Mouse (Mus musculus) liver, embryonic 11.5 days (tissue): Measurements from ENCODE around the gene Zfp568. TPM values are rescaled to one million over a fixed set of nuclear protein-coding genes. Genes with fewer than 3 reads are reported as not detected.

Source experiments
- ATAC-seq: fragments of 200-750 bp; cut with Nextera tagmentation; replicated peaks from 2 replicates; pipeline ENCODE4 v1.8.0; 2017; ENCODE audit warnings: moderate number of reproducible peaks, mild to moderate bottlenecking, moderate TSS enrichment, moderate library complexity; ENCODE audit not compliant: low FRiP score
- DNase-seq: peaks from one replicate; pipeline ENCODE4 v3.0.0-alpha.2; 2017; ENCODE audit warnings: low spot score
- H3K27ac ChIP-seq: fragments of 300-500 bp; sonication (generic); 2 replicates; pipeline ENCODE4 v1.5.1; 2014; ENCODE audit warnings: mild to moderate bottlenecking, low read depth, low read length, control low read depth
- H3K27me3 ChIP-seq: fragments of 300-500 bp; sonication (generic); replicated peaks from 2 replicates; pipeline ENCODE4 v1.6.1; 2014; ENCODE audit warnings: low read length, mixed read lengths; ENCODE audit not compliant: control insufficient read depth, insufficient read depth
- H3K36me3 ChIP-seq: fragments of 300-500 bp; sonication (generic); 2 replicates; pipeline ENCODE4 v1.6.1; 2014; ENCODE audit warnings: mild to moderate bottlenecking, low read length, moderate library complexity, mixed read lengths; ENCODE audit not compliant: control insufficient read depth, insufficient read depth
- H3K4me1 ChIP-seq: fragments of 300-500 bp; sonication (generic); replicated peaks from 2 replicates; pipeline ENCODE4 v1.6.1; 2014; ENCODE audit warnings: low read length, mixed read lengths; ENCODE audit not compliant: control insufficient read depth, insufficient read depth
- H3K4me2 ChIP-seq: fragments of 300-500 bp; sonication (generic); 2 replicates; pipeline ENCODE4 v1.6.1; 2014; ENCODE audit warnings: mild to moderate bottlenecking, control low read depth, moderate library complexity
- H3K4me3 ChIP-seq: fragments of 300-500 bp; sonication (generic); 2 replicates; pipeline ENCODE4 v1.5.1; 2014; ENCODE audit warnings: low read depth, low read length, control low read depth
- H3K9ac ChIP-seq: fragments of 300-500 bp; sonication (generic); 2 replicates; pipeline ENCODE4 v1.6.1; 2014; ENCODE audit warnings: low read depth, low read length, control low read depth
- H3K9me3 ChIP-seq: fragments of 300-500 bp; sonication (generic); 2 replicates; pipeline ENCODE4 v1.6.1; 2016; ENCODE audit warnings: low read length, inconsistent platforms, mixed read lengths; ENCODE audit not compliant: control insufficient read depth
- WGBS: fragments of 180-500 bp; shearing (Covaris S2); extraction: QIAGEN DNeasy Blood & Tissue Kit; methylation state at CpG from one replicate; pipeline ENCODE4 v1.1.7; 2014; 5-methylcytosine and 5-hydroxymethylcytosine counted together
- polyA plus RNA-seq: library from polyadenylated mRNA; unstranded; fragments of >200 nt; fragmentation: Nextera tagmentation; extraction: Ambion mirVana; gene quantifications from 2 replicates; pipeline ENCODE4 v1.2.1, GENCODE M21; 2014

The Zfp568 gene
- polyA plus RNA-seq, 1 experiment from 2014 or later, result 23.6 TPM

DNA sequence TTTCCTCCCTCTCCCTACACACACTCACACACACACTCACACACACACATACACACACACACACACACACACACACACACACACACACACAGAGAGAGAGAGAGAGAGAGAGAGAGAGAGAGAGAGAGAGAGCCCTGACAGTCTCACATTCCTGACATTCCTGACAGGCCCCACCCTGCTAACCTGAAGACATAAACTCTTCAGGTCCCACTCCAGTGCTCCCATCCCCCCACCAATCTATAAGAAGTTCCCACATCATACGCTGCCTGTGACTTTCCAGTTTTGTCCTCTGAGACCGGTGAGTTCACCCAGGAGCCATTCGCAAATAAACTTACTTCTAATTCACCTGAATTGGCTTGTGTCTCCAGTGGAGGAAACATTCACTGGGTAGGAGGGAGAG lies 1.9 kb upstream of the Zfp568 start:
- no peak overlapping the region for H3K27ac ChIP-seq
- 90% methylated on average over 3 of the region's 3 CpGs for WGBS
- DNase-seq, result no peak
- 0 out of 2 replicates have a peak, but pooled peaks cover 3% of the 10 kb centered on the region for H3K9me3 ChIP-seq
- H3K4me2 ChIP-seq, result no peak overlapping the region
- H3K4me3 ChIP-seq, result no peak overlapping the region
- peaks cover 1% of the 10 kb centered on the region for H3K36me3 ChIP-seq
- H3K27me3 ChIP-seq, result no peaks in the 10 kb centered on the region
- no peak for ATAC-seq
- no peak overlapping the region for H3K9ac ChIP-seq
- H3K4me1 ChIP-seq, result 0 out of 2 replicates have a peak, but pooled peaks cover 5% of the 10 kb centered on the region

DNA sequence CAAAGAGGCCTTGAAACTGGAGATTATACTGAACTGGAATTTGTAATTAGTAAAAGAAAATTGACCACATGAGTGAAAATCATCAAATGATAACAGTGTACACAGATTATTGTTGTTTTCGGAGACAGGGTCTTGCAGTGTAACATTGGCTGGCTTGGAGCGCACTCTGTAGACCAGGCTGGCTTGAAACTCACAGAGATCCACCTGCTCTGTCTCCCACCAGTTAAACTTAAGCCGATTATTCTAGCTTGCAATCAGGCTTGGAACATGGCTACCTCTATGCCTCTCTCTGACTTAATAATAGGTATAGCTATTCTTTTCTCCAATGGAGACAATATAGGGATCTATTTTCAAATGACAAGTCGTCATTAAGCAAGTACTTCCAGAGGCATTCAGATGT lies 1.4 kb upstream of the Zfp568 start:
- Histone ChIP-seq H3K36me3 (peaks cover 6% of the 10 kb centered on the region), H3K4me2 (peak overlapping the region; percentile 86), H3K4me3 (peak overlapping the region; percentile 89; the same call in 1 of the 2 replicates), H3K4me1 (0 out of 2 replicates have a peak, but pooled peaks cover 5% of the 10 kb centered on the region), H3K27ac (no peak overlapping the region), H3K9ac (no peak overlapping the region), H3K9me3 (0 out of 2 replicates have a peak, but pooled peaks cover 3% of the 10 kb centered on the region), H3K27me3 (no peaks in the 10 kb centered on the region)
- WGBS, result 82% methylated on average over 4 of the region's 4 CpGs
- no peak for ATAC-seq
- no peak for DNase-seq

DNA sequence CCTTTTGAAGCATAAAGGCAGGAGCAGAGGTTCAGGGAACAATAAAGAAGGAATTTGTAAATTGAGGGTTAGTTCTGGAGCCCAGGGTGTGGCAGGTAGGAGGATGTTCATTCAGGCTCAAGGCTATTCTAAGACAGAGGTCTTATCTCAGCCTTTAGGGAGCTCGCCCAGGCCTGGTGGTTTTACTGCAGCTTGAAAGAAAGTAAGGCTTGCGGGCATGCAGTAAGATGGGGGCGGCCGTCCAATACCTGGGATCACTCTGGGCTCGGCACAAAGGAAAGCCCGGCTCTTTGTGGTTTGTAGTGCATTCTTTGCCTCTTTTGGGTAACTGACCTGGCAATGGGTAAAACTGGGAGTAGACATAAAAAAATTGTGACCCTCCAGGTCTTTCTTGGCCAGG lies 824 bp upstream of the Zfp568 start:
- peak; percentile 43 for DNase-seq
- peak; percentile 32; the same call in 1 of the 2 replicates for ATAC-seq
- Histone ChIP-seq H3K27me3 (no peaks in the 10 kb centered on the region), H3K4me3 (peak overlapping the region; percentile 89), H3K27ac (peak overlapping the region; percentile 93), H3K4me1 (0 out of 2 replicates have a peak, but pooled peaks cover 5% of the 10 kb centered on the region), H3K9me3 (0 out of 2 replicates have a peak, but pooled peaks cover 3% of the 10 kb centered on the region), H3K36me3 (peaks cover 10% of the 10 kb centered on the region), H3K9ac (peak overlapping the region; percentile 91), H3K4me2 (peak overlapping the region; percentile 86)
- 21% methylated on average over 6 of the region's 6 CpGs for WGBS

DNA sequence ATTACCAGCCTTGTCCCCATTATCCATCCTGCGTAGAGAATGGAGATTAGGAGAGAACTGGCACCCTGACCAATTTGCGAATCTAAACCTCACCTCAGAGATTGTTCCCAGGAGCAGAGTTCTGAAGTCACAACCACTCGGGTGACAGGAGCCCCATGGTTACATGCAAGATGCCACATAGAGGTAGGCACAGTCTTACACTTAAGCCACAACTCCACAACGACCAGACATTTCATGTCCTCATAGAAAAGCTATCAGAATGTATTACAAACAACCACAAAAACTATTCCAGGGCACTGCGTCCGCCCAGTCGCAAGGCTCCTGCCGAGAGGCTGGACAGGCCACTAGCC lies 440 bp upstream of the Zfp568 start:
- Histone ChIP-seq H3K9ac (peak overlapping the region; percentile 91), H3K4me1 (0 out of 2 replicates have a peak, but pooled peaks cover 5% of the 10 kb centered on the region), H3K4me3 (peak overlapping the region; percentile 89), H3K27ac (peak overlapping the region; percentile 93), H3K4me2 (peak overlapping the region; percentile 86), H3K27me3 (no peaks in the 10 kb centered on the region), H3K9me3 (0 out of 2 replicates have a peak, but pooled peaks cover 3% of the 10 kb centered on the region), H3K36me3 (peaks cover 12% of the 10 kb centered on the region)
- ATAC-seq, result no peak; the same call in 1 of the 2 replicates
- 1% methylated on average over 8 of the region's 8 CpGs for WGBS
- no peak for DNase-seq

DNA sequence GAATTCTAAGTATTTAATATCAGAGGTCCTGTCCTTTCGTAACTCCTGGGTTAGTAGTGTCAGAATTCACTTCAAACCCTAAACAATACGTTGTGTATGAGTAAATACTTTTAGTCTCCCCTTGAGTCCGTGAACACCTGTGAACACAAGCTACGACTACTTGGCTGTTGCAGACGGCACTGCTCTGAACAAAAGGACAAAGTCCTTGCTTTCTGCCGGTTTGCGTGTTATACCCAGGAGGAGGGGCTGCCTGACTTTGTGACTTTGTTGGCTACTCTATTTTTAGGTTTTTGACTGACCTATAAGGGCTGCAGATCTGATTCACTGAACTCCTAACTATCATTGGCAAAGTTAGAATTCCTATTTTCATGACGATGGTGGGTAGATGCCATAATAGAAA lies 2.3 kb downstream of the Zfp568 start:
- no peak for DNase-seq
- 86% methylated on average over 8 of the region's 8 CpGs for WGBS
- Histone ChIP-seq H3K4me2 (peak overlapping the region; percentile 86), H3K9ac (no peak overlapping the region), H3K27me3 (no peaks in the 10 kb centered on the region), H3K4me1 (0 out of 2 replicates have a peak, but pooled peaks cover 5% of the 10 kb centered on the region), H3K27ac (no peak overlapping the region), H3K36me3 (peaks cover 21% of the 10 kb centered on the region), H3K9me3 (no peaks in the 10 kb centered on the region), H3K4me3 (no peak overlapping the region)
- no peak for ATAC-seq

DNA sequence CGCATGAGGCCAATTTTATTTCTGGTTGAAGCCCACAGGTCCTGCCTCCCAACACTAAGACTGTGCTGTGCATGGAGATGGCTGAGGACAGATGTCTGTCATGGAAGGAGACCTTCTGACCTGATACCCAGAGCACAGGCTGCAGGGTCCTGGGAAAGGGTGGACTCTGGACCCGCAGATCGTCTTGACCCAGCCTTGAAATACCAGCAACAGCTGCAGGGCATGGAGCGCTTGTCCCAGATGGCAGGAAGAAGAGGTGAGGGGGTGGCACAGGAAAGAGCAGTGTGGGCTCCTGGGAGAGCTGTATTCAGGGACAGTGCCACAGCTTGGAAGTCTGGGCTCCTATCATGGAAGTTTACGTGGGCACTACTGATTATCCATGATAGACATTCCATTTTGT lies 3.8 kb downstream of the Zfp568 start:
- Histone ChIP-seq H3K9ac (no peak overlapping the region), H3K4me2 (no peak overlapping the region), H3K4me3 (no peak overlapping the region), H3K9me3 (no peaks in the 10 kb centered on the region), H3K27me3 (no peaks in the 10 kb centered on the region), H3K27ac (no peak overlapping the region), H3K4me1 (0 out of 2 replicates have a peak, but pooled peaks cover 3% of the 10 kb centered on the region), H3K36me3 (peaks cover 28% of the 10 kb centered on the region)
- DNase-seq (no peak), ATAC-seq (no peak)
- WGBS, result 87% methylated on average over 5 of the region's 5 CpGs

DNA sequence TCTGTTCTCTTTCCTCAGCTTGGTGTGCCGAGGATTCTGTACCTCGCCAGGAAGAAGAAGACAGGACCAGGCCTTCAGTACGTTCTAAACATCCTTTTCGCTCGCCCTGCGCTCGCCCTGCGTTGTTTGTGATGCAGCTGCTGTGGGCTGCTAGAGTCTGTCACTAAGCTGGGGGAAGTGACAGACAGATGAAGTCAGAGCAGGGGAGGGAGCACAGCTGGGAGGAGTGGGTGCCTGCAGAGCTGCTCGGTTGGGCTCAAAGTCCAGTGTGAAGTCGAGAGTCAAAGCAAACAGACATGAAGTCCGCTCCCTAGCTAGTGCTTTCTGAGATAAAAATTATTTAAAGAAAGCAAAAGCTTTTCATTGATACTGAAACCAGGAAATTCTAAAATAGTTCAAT lies 5.3 kb downstream of the Zfp568 start:
- Histone ChIP-seq H3K9me3 (no peaks in the 10 kb centered on the region), H3K4me2 (no peak overlapping the region), H3K4me1 (no peaks in the 10 kb centered on the region), H3K36me3 (peaks cover 37% of the 10 kb centered on the region), H3K27ac (no peak overlapping the region; the same call in 1 of the 2 replicates), H3K4me3 (no peak overlapping the region), H3K9ac (no peak overlapping the region), H3K27me3 (no peaks in the 10 kb centered on the region)
- DNase-seq, result no peak
- 77% methylated on average over 11 of the region's 11 CpGs for WGBS
- ATAC-seq, result peak; percentile 61; the same call in 1 of the 2 replicates

DNA sequence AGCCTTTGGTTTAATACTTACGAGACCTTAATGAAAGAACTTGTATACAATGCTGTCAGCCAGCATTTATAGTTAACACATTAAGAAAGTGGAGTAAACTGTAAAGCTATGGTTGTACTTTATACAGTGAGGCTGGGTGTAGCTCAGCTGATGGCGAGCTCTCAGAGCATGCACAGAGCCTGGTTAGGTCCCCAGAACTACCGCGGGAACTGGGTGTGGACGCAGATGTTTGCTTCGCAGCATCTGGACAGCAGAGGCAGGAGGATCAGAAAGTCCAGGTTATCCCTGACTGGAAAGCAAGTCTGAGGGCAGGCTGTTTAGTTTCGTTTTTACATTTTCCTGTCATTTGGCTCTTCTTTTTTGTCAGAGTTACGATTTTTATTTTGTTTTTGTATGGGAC lies 8.9 kb downstream of the Zfp568 start:
- Histone ChIP-seq H3K4me2 (no peak overlapping the region), H3K4me1 (no peaks in the 10 kb centered on the region), H3K9me3 (no peaks in the 10 kb centered on the region), H3K4me3 (no peak overlapping the region), H3K27me3 (no peaks in the 10 kb centered on the region), H3K27ac (no peak overlapping the region), H3K36me3 (peaks cover 38% of the 10 kb centered on the region), H3K9ac (no peak overlapping the region)
- 92% methylated on average over 8 of the region's 8 CpGs for WGBS
- no peak for ATAC-seq
- DNase-seq, result no peak

DNA sequence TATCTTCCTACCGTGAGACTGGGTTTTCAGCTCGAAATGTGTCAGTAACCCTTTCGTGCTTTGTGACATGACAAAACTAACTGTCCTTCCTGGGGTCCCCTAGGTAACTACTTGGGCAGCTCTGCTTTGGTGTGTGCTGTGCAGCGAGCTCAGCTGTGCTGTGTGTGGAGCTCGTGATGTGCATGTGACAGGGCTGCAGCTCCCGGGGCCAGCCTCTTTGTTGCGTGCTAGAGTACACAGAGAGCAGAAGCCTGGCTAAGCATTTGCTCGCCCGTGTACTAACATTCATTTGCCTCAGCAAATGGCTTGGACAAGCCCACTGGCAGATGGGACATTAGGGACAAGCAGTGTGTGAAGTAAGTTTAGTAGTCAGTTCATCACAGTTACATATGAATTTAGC lies 9.6 kb downstream of the Zfp568 start:
- Histone ChIP-seq H3K27ac (no peak overlapping the region), H3K9ac (no peak overlapping the region), H3K4me1 (no peaks in the 10 kb centered on the region), H3K4me3 (no peak overlapping the region), H3K4me2 (no peak overlapping the region), H3K9me3 (no peaks in the 10 kb centered on the region), H3K27me3 (no peaks in the 10 kb centered on the region), H3K36me3 (peaks cover 42% of the 10 kb centered on the region)
- DNase-seq, result no peak
- no peak for ATAC-seq
- WGBS, result 93% methylated on average over 9 of the region's 9 CpGs
